Mouse (Mus musculus): Measurements from ENCODE around the gene Olfr875.
"Not testable (repeated sequence)": the region's sequence is repeated elsewhere in the genome, so short reads cannot be mapped to it uniquely, and the experiment has no call there.

Olfr875 gene

GRCm38 (mm10) chr9:37771759-37772158, at the start of gene Olfr875:
Olfr875 (plus strand) TSS chr9:37771857.
- no peak for DNase-seq

DNA sequence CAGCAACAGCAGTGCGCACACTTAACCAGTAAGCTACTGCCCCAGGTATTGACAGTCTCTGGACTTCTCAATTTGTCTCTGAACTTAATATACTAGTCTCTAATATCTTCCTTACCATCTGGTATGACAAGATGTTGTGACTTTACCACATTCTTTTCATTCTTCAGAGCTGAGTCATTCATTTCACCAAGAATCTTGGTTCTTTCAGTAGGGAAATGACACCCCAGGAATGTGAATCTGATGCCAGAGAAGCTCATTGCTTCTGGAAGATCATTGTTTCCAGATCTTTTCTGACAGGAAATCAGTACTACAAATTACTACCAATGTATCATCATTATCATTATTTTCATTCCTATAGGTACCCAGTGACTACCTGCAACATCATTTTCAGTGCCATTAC, 37.3 kb upstream of the Olfr875 start:
- DNase-seq = no peak

DNA sequence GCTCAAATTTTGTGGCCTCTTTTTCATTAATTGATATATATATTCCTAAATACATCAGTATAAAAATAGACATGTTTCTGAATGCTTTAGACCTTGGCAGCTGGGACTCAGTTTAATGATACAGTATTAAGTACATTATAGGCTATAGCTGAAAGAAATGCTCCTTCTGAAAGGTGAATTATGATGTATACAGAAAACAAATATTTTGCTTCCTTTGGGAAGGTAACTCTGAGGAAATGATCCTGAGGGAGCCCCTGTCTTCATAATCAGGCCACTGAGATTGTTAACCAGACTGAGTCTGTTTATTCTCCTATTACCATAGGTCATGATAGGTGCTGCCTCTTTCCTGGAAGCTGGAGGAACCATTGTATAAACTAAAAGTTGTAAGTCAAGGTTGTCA, 26.9 kb upstream of the Olfr875 start, which contains the start of gene Olfr874:
Gene Olfr874 (plus strand): TSS at position 301 of the 400 bp plus-strand sequence.
- no peak for DNase-seq

DNA sequence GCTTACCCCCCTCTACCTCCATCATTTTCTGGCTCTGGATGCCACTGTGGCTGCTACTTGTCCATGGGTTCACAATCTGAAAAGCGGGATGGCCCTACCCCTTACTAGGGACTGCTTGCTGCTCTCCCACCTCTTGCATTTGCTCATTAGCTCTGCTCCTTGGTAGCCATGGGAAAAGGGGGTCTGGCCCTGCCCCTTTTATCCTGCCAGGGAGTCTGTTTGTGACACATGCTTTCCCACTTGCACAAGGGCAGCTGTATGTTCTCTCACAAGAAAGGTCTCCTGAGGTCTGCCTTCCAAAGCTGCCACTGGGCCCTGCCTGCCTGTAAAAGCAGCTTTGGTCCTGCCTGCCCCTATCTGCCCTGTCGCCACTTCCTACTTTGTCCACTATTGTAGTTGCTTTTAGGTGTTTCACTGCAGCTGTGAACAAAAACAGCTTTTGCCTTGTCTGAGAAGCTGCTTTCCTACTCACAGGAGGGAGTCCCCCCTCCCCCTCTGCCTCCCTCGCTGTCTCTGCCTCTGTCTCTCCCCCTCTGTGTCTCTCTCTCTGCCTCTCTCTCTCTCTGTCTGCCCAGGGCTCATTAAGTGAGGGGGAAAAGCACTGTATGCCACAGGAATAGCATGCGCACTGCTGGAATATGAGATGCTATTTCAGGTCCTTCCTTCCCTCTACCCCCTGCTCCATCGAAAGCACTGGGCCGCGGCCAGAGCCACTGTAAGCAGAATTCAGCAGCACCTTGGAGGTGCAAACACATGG, 21.2 kb upstream of the Olfr875 start:
- DNase-seq = no peak

- DNase-seq = no peak
Measured at GRCm38 (mm10) chr9:37751467-37751866, 20.2 kb upstream of the Olfr875 start.

- DNase-seq = no peak
Measured at GRCm38 (mm10) chr9:37752006-37752405, 19.7 kb upstream of the Olfr875 start.

DNA sequence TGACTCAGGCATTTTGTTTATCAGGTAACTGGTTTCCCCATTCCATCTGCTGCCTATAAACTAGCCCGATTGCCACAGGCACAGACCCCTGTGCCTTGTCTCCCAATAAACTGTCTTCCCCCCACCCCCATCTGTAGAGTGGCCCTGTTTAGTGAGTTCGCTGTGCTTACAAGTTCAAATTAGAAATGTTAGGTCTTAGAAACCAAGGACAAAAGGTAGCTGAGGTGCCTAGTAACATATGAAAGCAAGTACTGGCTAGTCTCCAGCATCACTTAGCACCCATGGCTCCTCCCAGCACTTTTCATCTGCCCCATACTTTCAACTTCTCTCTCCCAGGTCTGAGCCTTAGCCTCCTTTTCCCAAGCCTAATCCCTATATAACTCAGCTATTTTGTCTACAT, 9.9 kb upstream of the Olfr875 start:
- no peak for DNase-seq

GRCm38 (mm10) chr9:37762541-37762940, 9.1 kb upstream of the Olfr875 start:
- peak; percentile 34 for DNase-seq

- DNase-seq = no peak
Measured at GRCm38 (mm10) chr9:37770661-37771060, 996 bp upstream of the Olfr875 start.

DNA sequence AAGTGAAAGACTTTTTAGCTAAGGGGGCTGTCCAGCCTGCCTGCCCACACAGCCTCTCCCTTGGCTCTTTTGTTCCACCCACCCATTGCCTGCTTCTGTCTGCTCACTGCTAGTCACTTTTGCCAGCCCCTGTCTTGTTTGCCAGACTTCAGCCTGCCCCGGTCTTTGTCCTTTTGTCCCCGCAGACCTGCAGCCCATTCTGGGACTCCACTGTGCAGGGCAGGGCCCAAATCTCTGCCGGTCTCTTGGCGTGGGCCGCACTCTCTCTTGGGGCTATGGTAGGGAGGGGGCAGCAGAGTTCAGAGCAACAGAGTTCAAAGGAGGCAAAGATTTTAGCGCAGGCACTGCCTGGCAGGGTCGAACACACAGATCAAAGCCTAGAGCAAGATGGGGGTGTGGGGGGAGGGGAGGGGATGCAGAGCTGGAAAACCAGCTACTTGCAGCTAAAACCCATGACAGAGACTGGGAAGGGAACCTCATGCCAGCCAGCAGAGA, 11.2 kb downstream of the Olfr875 start:
- DNase-seq = peak; percentile 33

DNA sequence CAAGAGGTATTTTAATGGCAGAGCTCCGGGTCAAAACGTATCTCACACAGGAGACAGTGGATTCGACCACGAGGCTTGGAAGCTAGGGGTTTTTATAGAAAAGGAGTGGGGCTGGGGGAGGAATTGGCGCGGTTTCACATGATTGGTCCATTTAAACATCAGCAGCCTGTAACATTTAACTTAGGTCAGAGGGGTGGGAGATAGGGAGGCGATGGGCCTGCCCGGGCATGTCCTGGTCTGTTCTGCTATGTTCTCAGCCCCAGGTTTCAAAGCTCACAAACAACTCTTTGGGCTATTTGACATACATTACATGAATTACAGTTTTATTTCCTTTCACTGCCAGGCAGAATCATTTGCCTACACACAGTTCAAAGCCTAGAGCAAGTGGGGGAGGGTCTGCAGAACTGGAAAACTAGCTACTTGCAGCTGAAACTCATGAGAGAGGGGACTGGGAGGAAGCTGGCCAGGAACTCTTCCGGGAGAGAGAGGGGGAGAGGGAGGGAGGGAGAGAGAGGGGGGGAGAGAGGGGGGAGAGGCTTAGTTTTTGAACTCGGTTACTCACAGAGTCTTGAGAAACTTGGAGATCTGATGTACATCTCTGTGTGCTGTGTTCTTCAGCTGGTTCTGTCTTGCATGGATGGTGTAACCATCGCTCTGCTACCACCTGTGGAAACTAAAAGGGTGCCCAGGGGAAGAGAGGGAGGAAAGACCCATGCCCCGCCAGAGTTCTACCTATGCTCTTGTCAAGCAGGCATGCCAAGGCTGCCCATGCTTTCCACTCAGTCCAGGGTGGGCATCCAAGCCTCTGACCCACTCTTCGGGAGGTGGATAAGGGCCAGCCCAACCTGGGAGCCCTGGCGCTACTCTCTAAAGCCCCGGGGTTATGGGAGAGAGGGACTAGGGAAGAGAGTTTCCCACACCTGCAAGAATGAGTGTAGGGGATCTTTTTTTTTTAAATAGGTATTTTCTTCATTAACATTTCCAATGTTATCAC, 12.0 kb downstream of the Olfr875 start:
- DNase-seq = not testable (repeated sequence)

GRCm38 (mm10) chr9:37786411-37786810, 14.8 kb downstream of the Olfr875 start:
- no peak for DNase-seq

DNA sequence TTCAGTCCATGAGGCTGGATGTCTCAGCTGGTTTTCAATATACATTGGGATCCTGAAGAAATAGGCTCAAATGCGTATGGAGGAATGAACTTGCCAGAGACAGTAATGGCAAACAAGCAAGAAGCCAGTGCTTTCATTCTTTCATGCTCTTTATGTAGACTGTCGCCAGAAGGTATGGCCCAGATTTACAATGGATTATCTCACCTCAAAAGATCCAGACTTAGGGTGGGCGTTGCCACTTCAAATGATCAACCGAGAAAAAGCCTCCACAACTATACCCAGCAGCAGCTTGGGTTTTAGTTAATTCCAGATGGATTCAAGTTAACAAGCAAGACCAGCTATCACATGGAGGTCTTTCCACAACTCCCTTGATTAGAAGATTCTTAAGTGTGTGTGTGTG, 30.4 kb downstream of the Olfr875 start:
- DNase-seq = no peak

DNA sequence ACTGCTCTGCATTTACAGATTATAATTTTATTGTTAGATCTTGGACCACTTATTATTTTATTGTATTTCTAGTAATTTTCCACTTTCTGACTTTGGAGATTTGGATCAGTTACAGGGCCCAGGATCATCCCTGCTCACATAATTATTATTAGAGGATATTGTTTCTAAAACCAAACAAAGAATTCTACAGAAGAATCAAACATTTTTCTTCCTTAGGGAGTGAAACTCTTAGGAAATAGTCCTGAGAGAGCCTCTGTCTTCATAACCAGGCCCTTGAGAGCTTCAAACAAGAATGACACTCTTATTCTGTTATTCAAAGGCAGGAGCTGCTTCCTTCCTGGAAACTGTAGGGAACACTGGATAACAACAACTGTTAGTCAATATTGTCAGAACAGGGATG, 31.1 kb downstream of the Olfr875 start, which contains the start of gene Olfr876:
Gene Olfr876 (plus strand): TSS at position 301 of the 400 bp plus-strand sequence.
- no peak for DNase-seq

GRCm38 (mm10) chr9:37807235-37807634, 35.6 kb downstream of the Olfr875 start:
- no peak for DNase-seq

DNA sequence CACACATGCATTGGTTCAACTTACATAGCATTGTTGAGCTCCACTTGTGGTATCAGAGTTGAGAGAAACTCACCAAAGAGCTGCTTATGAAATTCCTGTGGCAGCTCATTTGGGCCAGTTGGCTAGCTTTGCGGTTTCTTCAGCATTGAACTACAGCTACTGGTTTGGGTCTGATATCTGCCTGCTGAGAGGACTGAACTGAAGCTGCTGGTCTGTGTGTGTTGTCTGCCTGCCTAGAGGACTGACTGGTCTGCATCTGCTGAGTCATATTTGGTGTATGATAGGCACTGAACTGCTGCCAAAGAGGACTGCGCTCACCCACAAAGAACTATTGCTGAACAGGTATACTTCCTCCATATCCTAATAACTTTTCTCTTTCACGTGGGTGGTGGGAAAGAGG, 36.8 kb downstream of the Olfr875 start:
- DNase-seq = no peak

GRCm38 (mm10) chr9:37808976-37809375, 37.3 kb downstream of the Olfr875 start:
- peak; percentile 21 for DNase-seq

- no peak for DNase-seq
Measured at GRCm38 (mm10) chr9:37814696-37815095, 43.0 kb downstream of the Olfr875 start.
